In the genomic region with DNA sequence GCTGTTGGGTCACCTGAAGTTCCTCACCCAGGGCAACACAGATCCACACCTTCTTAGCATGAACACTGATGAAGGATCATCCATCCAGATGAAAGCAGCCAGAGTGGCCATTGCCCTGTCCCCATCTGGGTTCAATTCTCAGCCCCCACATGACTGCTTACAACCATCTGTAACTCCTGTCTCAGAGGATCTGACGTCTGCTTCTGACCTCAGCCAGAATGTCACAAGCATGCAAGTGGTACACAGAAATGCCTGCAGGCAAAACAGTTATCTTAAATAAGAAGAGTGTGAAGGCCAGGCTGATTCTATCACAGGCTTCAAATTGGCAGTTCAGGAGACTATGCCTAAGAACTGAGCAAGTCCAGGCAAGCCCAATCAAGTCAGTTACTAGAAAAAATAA, we compare ENCODE assay signal across 35 mouse cellular contexts.
"Had no signal": no experiment of that assay in that cellular context is flagged by ENCODE, and none has a peak within 500 bp of the region (broad histone marks: within the 10 kb centered on the region; RNA-seq: fewer than 3 reads in every experiment).

No protein-coding gene starts in this region.

- DNase-seq: heart, postnatal 10 days; heart, postnatal 14 days; heart, postnatal 36 days; heart, postnatal 4 days; kidney, adult 11 months; kidney, adult 18-20 months; kidney, adult 2 months; kidney, adult 8-10 months; kidney, adult 9 months; kidney, postnatal 10 days; kidney, postnatal 14 days; kidney, postnatal 25 days; kidney, postnatal 36 days; kidney, postnatal 4 days; layer of hippocampus, adult 9-11 months; layer of hippocampus, postnatal 36 days had no signal

- H3K4me2 ChIP-seq: heart, embryonic 11.5 days; heart, embryonic 12.5 days; heart, embryonic 13.5 days; heart, embryonic 15.5 days; hindbrain, embryonic 12.5 days; hindbrain, embryonic 13.5 days; hindbrain, embryonic 14.5 days; hindbrain, embryonic 15.5 days; intestine, embryonic 15.5 days; kidney, embryonic 15.5 days had no signal

- H3K9ac ChIP-seq: heart, embryonic 12.5 days; heart, embryonic 13.5 days; heart, embryonic 15.5 days; hindbrain, embryonic 12.5 days; hindbrain, embryonic 13.5 days; hindbrain, embryonic 14.5 days; hindbrain, embryonic 15.5 days; intestine, embryonic 15.5 days; kidney, embryonic 15.5 days had no signal

- ATAC-seq: hindbrain, embryonic 16.5 days; hindbrain, postnatal 0 days; inflammation-experienced regulatory T-cells, adult 6 months; intestine, embryonic 15.5 days; intestine, embryonic 16.5 days; intestine, postnatal 0 days had no signal

- H3K27me3 ChIP-seq: heart, embryonic 12.5 days; heart, embryonic 13.5 days; heart, embryonic 15.5 days; hindbrain, embryonic 12.5 days; hindbrain, embryonic 13.5 days; hindbrain, embryonic 15.5 days; intestine, embryonic 15.5 days; kidney, embryonic 15.5 days had no signal

- H3K9me3 ChIP-seq: heart, embryonic 12.5 days; heart, embryonic 13.5 days; heart, embryonic 15.5 days; hindbrain, embryonic 10.5 days; hindbrain, embryonic 12.5 days; hindbrain, embryonic 13.5 days; hindbrain, embryonic 15.5 days; intestine, embryonic 15.5 days; kidney, embryonic 15.5 days had no signal

- H3K4me3 ChIP-seq: heart, embryonic 12.5 days; heart, embryonic 13.5 days; heart, embryonic 15.5 days; hindbrain, embryonic 10.5 days; hindbrain, embryonic 12.5 days; hindbrain, embryonic 13.5 days; hindbrain, embryonic 15.5 days; intestine, embryonic 15.5 days; kidney, embryonic 15.5 days; layer of hippocampus, adult 2 months; left cerebral cortex, adult 2 months had no signal

- H3K36me3 ChIP-seq: heart, embryonic 12.5 days; heart, embryonic 13.5 days; heart, embryonic 15.5 days; hindbrain, embryonic 10.5 days; hindbrain, embryonic 12.5 days; hindbrain, embryonic 13.5 days; hindbrain, embryonic 15.5 days; intestine, embryonic 15.5 days; kidney, embryonic 15.5 days had no signal

- H3K27ac ChIP-seq: heart, embryonic 13.5 days; heart, embryonic 15.5 days; hindbrain, embryonic 10.5 days; hindbrain, embryonic 12.5 days; hindbrain, embryonic 13.5 days; hindbrain, embryonic 14.5 days; hindbrain, embryonic 15.5 days; hindbrain, postnatal 0 days; intestine, embryonic 15.5 days; kidney, embryonic 15.5 days; kidney, postnatal 0 days; layer of hippocampus, adult 2 months; left cerebral cortex, adult 2 months had no signal
